ENCODE assay signal across 18 mouse cellular contexts in the genomic region with DNA sequence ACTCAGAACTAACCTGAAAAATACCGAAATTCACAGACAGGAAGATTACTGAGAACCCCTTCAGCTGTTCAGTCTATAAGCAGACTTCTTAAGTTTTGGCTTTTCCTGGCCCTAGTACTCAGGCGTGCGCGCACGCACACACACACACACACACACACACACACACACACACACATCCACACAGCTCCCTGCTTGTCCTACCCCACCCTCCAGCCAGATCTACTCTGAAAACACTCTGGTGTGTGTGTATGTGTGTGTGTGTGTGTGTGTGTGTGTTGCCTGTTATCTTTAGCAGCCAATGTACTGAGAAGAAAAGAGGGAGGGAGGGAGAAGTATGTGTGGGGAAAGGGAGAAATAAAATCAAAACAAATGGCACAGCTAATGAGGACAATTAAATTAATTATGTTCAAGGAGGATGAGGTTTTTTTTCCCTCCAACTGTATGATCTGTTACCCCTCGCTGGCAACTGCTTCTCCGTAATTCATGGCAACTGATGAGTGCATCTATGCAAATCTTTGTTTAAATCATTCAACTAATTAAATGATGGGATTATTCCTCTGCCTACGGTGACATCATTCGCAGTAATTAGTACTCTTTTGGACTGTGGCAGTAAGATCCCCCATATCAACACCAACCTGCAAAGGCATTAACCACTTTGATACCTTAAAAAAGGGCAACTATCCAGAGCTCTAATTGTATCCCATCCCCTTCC.
DNase-seq lines count a peak whose midpoint lies in the region; ATAC-seq and TF ChIP-seq lines count a peak whose summit lies in the region.
"Had no signal": no experiment of that assay in that cellular context is flagged by ENCODE, and none has a peak within 500 bp of the region (broad histone marks: within the 10 kb centered on the region; RNA-seq: fewer than 3 reads in every experiment).

No protein-coding gene starts in this region.

- ATAC-seq in stomach, embryonic 16.5 days (ENCODE audit: insufficient read depth, low FRiP score): peak; percentile 39; the same call in 1 of the 2 replicates
- ATAC-seq in stomach, postnatal 0 days (ENCODE audit: low FRiP score, low TSS enrichment): no peak
- peak; percentile 19 for ATAC-seq in forebrain, embryonic 16.5 days
- ATAC-seq in midbrain, embryonic 13.5 days: 0 out of 2 replicates have a peak, but pooled peaks have one; percentile 6

- peaks cover 10% of the 10 kb centered on the region; the same call in 1 of the 2 replicates for H3K4me1 ChIP-seq in stomach, embryonic 16.5 days (ENCODE audit: control insufficient read depth, insufficient read depth, low read length)
- H3K4me1 ChIP-seq in stomach, postnatal 0 days (replicated peaks; ENCODE audit: control insufficient read depth, insufficient read depth): peaks cover 6% of the 10 kb centered on the region
- peaks cover 41% of the 10 kb centered on the region for H3K4me1 ChIP-seq in forebrain, embryonic 16.5 days (replicated peaks; ENCODE audit: control insufficient read depth, insufficient read depth, low read length)
- peaks cover 65% of the 10 kb centered on the region for H3K4me1 ChIP-seq in midbrain, embryonic 13.5 days (replicated peaks)

- no peaks in the 10 kb centered on the region for H3K36me3 ChIP-seq in stomach, embryonic 16.5 days (ENCODE audit: control insufficient read depth, insufficient read depth, low read length)
- H3K36me3 ChIP-seq in stomach, postnatal 0 days (ENCODE audit: control insufficient read depth, insufficient read depth, low read length): no peaks in the 10 kb centered on the region
- H3K36me3 ChIP-seq in forebrain, embryonic 16.5 days (ENCODE audit: control insufficient read depth, insufficient read depth): no peaks in the 10 kb centered on the region
- H3K36me3 ChIP-seq in midbrain, embryonic 13.5 days: no peaks in the 10 kb centered on the region
- H3K36me3 ChIP-seq: limb, embryonic 12.5 days had no signal

- no peak for DNase-seq in stomach, postnatal 0 days (ENCODE audit: low spot score)
- peak; percentile 84 for DNase-seq in retina, postnatal 1 day
- DNase-seq in testis, postnatal 14 days (ENCODE audit: low spot score): no peak
- DNase-seq in right cerebral cortex, postnatal 14 days: no peak
- DNase-seq in kidney, postnatal 14 days: no peak
- DNase-seq: adrenal gland, postnatal 25 days; cerebellum, adult 9-10 months; gastrocnemius, postnatal 25 days; heart, postnatal 4 days; kidney, adult 18-20 months; lung, postnatal 4 days; thymus, postnatal 25 days had no signal

- TF ChIP-seq EP300 in stomach, postnatal 0 days (optimal IDR thresholded peaks at IDR 0.05): no peak

- H3K4me3 ChIP-seq in stomach, embryonic 16.5 days (replicated peaks; ENCODE audit: low read length): no peak overlapping the region
- H3K4me3 ChIP-seq in stomach, postnatal 0 days (ENCODE audit: low read depth, low read length): no peak overlapping the region
- peak overlapping the region; percentile 19 for H3K4me3 ChIP-seq in forebrain, embryonic 16.5 days (replicated peaks; ENCODE audit: low read length)
- H3K4me3 ChIP-seq in midbrain, embryonic 13.5 days (replicated peaks): peak overlapping the region; percentile 60
- H3K4me3 ChIP-seq: limb, embryonic 12.5 days had no signal

- no peak overlapping the region for H3K27ac ChIP-seq in stomach, embryonic 16.5 days (ENCODE audit: low read length)
- no peak overlapping the region for H3K27ac ChIP-seq in stomach, postnatal 0 days (replicated peaks)
- H3K27ac ChIP-seq in forebrain, embryonic 16.5 days (ENCODE audit: low read length): peak overlapping the region; percentile 68
- H3K27ac ChIP-seq in midbrain, embryonic 13.5 days: peak overlapping the region; percentile 60
- H3K27ac ChIP-seq: limb, embryonic 12.5 days; liver, embryonic 14.5 days had no signal

- no peaks in the 10 kb centered on the region for H3K9me3 ChIP-seq in stomach, embryonic 16.5 days (replicated peaks; ENCODE audit: control insufficient read depth, low read length)
- no peaks in the 10 kb centered on the region for H3K9me3 ChIP-seq in stomach, postnatal 0 days (ENCODE audit: control insufficient read depth, low read length)
- no peaks in the 10 kb centered on the region for H3K9me3 ChIP-seq in forebrain, embryonic 16.5 days (ENCODE audit: control insufficient read depth, low read length)
- no peaks in the 10 kb centered on the region for H3K9me3 ChIP-seq in midbrain, embryonic 13.5 days
- H3K9me3 ChIP-seq: limb, embryonic 12.5 days had no signal

- WGBS in stomach, embryonic 16.5 days: 72% methylated on average over 9 of the region's 9 CpGs
- WGBS in stomach, postnatal 0 days: 84% methylated on average over 9 of the region's 9 CpGs
- 8% methylated on average over 9 of the region's 9 CpGs for WGBS in forebrain, embryonic 16.5 days
- 56% methylated on average over 9 of the region's 9 CpGs for WGBS in midbrain, embryonic 13.5 days

- peaks cover 6% of the 10 kb centered on the region for H3K27me3 ChIP-seq in stomach, embryonic 16.5 days (ENCODE audit: control insufficient read depth, insufficient read depth, low read length)
- no peaks in the 10 kb centered on the region for H3K27me3 ChIP-seq in stomach, postnatal 0 days (ENCODE audit: control insufficient read depth, insufficient read depth, low read length)
- H3K27me3 ChIP-seq in forebrain, embryonic 16.5 days (replicated peaks; ENCODE audit: control insufficient read depth, insufficient read depth, low read length): no peaks in the 10 kb centered on the region
- H3K27me3 ChIP-seq in midbrain, embryonic 13.5 days: no peaks in the 10 kb centered on the region

- TF ChIP-seq CTCF in stomach, postnatal 0 days (IDR thresholded peaks at IDR 0.05; ENCODE audit: low read depth): no peak

- no peak overlapping the region for H3K9ac ChIP-seq in stomach, embryonic 16.5 days (ENCODE audit: low read length)
- no peak overlapping the region for H3K9ac ChIP-seq in stomach, postnatal 0 days (ENCODE audit: low read length)
- H3K9ac ChIP-seq in forebrain, embryonic 16.5 days (replicated peaks; ENCODE audit: low read depth, low read length): no peak overlapping the region
- peak overlapping the region; percentile 34 for H3K9ac ChIP-seq in midbrain, embryonic 13.5 days (replicated peaks)
- H3K9ac ChIP-seq: limb, embryonic 12.5 days; liver, embryonic 14.5 days had no signal

- no peak overlapping the region for H3K4me2 ChIP-seq in stomach, embryonic 16.5 days (ENCODE audit: low read depth, low read length)
- H3K4me2 ChIP-seq in stomach, postnatal 0 days (replicated peaks; ENCODE audit: low read depth): no peak overlapping the region
- peak overlapping the region; percentile 43 for H3K4me2 ChIP-seq in forebrain, embryonic 16.5 days (ENCODE audit: low read length)
- peak overlapping the region; percentile 42 for H3K4me2 ChIP-seq in midbrain, embryonic 13.5 days (replicated peaks)
- H3K4me2 ChIP-seq: heart, embryonic 11.5 days had no signal

Comparison
In these comparisons a context has a peak if more than half of its experiments do, and no peak if none do; other contexts are left out.
1. H3K27ac ChIP-seq: peak in forebrain, embryonic 16.5 days (single experiment) and midbrain, embryonic 13.5 days (single experiment); none in stomach, embryonic 16.5 days (single experiment) and stomach, postnatal 0 days (single experiment).
2. H3K4me2 ChIP-seq: peak in forebrain, embryonic 16.5 days (single experiment) and midbrain, embryonic 13.5 days (single experiment); none in stomach, embryonic 16.5 days (single experiment) and stomach, postnatal 0 days (single experiment).
3. H3K4me3 ChIP-seq: peak in forebrain, embryonic 16.5 days (single experiment) and midbrain, embryonic 13.5 days (single experiment); none in stomach, embryonic 16.5 days (single experiment) and stomach, postnatal 0 days (single experiment).